ENCODE assay signal across 8 mouse cellular contexts in genomic region chr14:49118381-49118780, GRCm38 (mm10). TPM values are rescaled to one million over a fixed set of nuclear protein-coding genes. Genes with fewer than 3 reads are reported as not detected.
DNase-seq lines count a peak whose midpoint lies in the region; ATAC-seq and TF ChIP-seq lines count a peak whose summit lies in the region.

No protein-coding gene starts in this region.

- no peak for TF ChIP-seq EP300 in CH12.LX (IDR thresholded peaks at IDR 0.05; ENCODE audit: low read length)

- H3K4me1 ChIP-seq in CH12.LX (ENCODE audit: control insufficient read depth in 1 of 2, insufficient read depth in 2 of 2), result peaks cover 0 to 4% of the 10 kb centered on the region in 2 experiments; a peak in 2 of 4 replicates

- no peaks in the 10 kb centered on the region for H3K27me3 ChIP-seq in CH12.LX (replicated peaks)

- ATAC-seq in erythroblast, adult 5-6 weeks (replicated peaks; ENCODE audit: low FRiP score, poor library complexity, severe bottlenecking), result no peak

- TF ChIP-seq RAD21 in CH12.LX (IDR thresholded peaks at IDR 0.05; ENCODE audit: low read depth, low read length), result peak; percentile 76

- no peak overlapping the region; the same call in 1 of the 2 replicates for H3K4me2 ChIP-seq in CH12.LX (ENCODE audit: insufficient read depth, low read depth, poor library complexity, severe bottlenecking)

- H3K4me3 ChIP-seq in CH12.LX (replicated peaks in 1 of 3; ENCODE audit: low read depth in 2 of 3, low read length in 2 of 3, poor library complexity in 1 of 3), result no peak overlapping the region

- no peak overlapping the region for H3K9ac ChIP-seq in CH12.LX (ENCODE audit: insufficient read depth, low read depth)

- in situ Hi-C loops in CH12.LX (cut with MboI; ENCODE audit: low pct_ligation_motif_present, low pct_unique_long_range_greater_than_20kb, low sequenced_read_pairs), result loop anchor here (25.0 kb wide), 2 partner anchors 606 to 731 kb away; no protein-coding TSS in a partner anchor

- TF ChIP-seq CTCF in CH12.LX (conservative IDR thresholded peaks at IDR 0.05 in 1 of 2, IDR thresholded peaks at IDR 0.05 in 1 of 2; ENCODE audit: low read depth in 2 of 2, low read length in 2 of 2), result peak; percentile 63 to 76; a peak in 3 of 4 replicates

- H3K9me3 ChIP-seq in CH12.LX (replicated peaks; ENCODE audit: low read length), result no peaks in the 10 kb centered on the region

- H3K27ac ChIP-seq in CH12.LX (ENCODE audit: insufficient read depth, low read depth), result no peak overlapping the region

- no peaks in the 10 kb centered on the region for H3K36me3 ChIP-seq in CH12.LX (replicated peaks in 1 of 2; ENCODE audit: control insufficient read depth in 1 of 2, insufficient read depth in 1 of 2, low read length in 1 of 2)

- no peaks in the 10 kb centered on the region for H3K79me2 ChIP-seq in CH12.LX (replicated peaks; ENCODE audit: control insufficient read depth, extremely low read depth, insufficient read depth, poor library complexity, severe bottlenecking)

- dilution Hi-C loops in CH12.LX (cut with MboI; ENCODE audit: extremely low pct_ligation_motif_present, extremely low pct_unique_long_range_greater_than_20kb, low sequenced_read_pairs), result no loop called here

- no peak for TF ChIP-seq POLR2A in CH12.LX (IDR thresholded peaks at IDR 0.05; ENCODE audit: low read depth, low read length)

- peak; percentile 52 for DNase-seq in A20 (ENCODE audit: low read depth, low spot score)
- DNase-seq in CH12.LX (ENCODE audit: extremely low read depth), result peak; percentile 47
- peak; percentile 30 for DNase-seq in c-Kit-negative CD71-positive TER-119-positive erythroid progenitor cells, embryonic 14.5 days (ENCODE audit: low read depth, low spot score)
- peak; percentile 6 to 57 for DNase-seq in frontal cortex, postnatal 14 days (ENCODE audit: low spot score in 2 of 2)
- DNase-seq in layer of hippocampus, adult 18-20 months (ENCODE audit: low spot score in 2 of 2), result peak; percentile 37 to 73
- DNase-seq in lung, postnatal 25 days (ENCODE audit: low spot score), result peak; percentile 48
- peak; percentile 52 to 84 for DNase-seq in spleen, postnatal 4 days (ENCODE audit: low spot score in 2 of 2)

TF ChIP-seq in CH12.LX, 34 proteins besides CTCF, POLR2A, EP300 and RAD21:
- TF ChIP-seq TBP (conservative IDR thresholded peaks at IDR 0.05; ENCODE audit: low read depth, low read length), result no peak
- TF ChIP-seq CHD2 (IDR thresholded peaks at IDR 0.05; ENCODE audit: low read length), result no peak
- peak; percentile 63; the same call in 1 of the 2 replicates for TF ChIP-seq ZNF384 (IDR thresholded peaks at IDR 0.05; ENCODE audit: low read depth, low read length)
- TF ChIP-seq SMC3 (IDR thresholded peaks at IDR 0.05; ENCODE audit: low read depth, low read length), result peak; percentile 39

RNA-seq across cellular contexts. Expression of gene Exoc5, which starts 51.9 kb away (rescaled TPM):
- 20.1 and 25.6 TPM in 2 replicates for total RNA-seq in CH12.LX (2012; rRNA removed)
- total RNA-seq in CH12.LX (2014; rRNA removed), result 65.1 and 88.5 TPM in 2 replicates
- polyA plus RNA-seq in CH12.LX (2012; ENCODE audit: insufficient read length, low read depth), result 38.9 and 40.6 TPM in 2 replicates
- 10 to 100 TPM; 50.0 to 51.4 TPM for total RNA-seq in layer of hippocampus, adult 18-20 months (2021)
- 16.1 and 25.0 TPM in 2 replicates for total RNA-seq in erythroblast, adult 5-6 weeks (2015; ENCODE audit: low replicate concordance)
- total RNA-seq in erythroblast, adult 5-6 weeks (2017; ENCODE audit: low replicate concordance), result 26.4 and 26.8 TPM in 2 replicates

RNA-seq across cellular contexts. Expression of gene Ap5m1, which starts 52.5 kb away (rescaled TPM):
- total RNA-seq in CH12.LX (2012; rRNA removed) (12.9 and 13.2 TPM in 2 replicates), CH12.LX (2014; rRNA removed) (29.1 and 30.7 TPM in 2 replicates)
- 11.7 and 12.4 TPM in 2 replicates for polyA plus RNA-seq in CH12.LX (2012; ENCODE audit: insufficient read length, low read depth)
- total RNA-seq in layer of hippocampus, adult 18-20 months (2021), result 10 to 100 TPM; 19.4 to 19.9 TPM
- 18.2 and 20.8 TPM in 2 replicates for total RNA-seq in erythroblast, adult 5-6 weeks (2015; ENCODE audit: low replicate concordance)
- total RNA-seq in erythroblast, adult 5-6 weeks (2017; ENCODE audit: low replicate concordance), result 13.9 and 18.5 TPM in 2 replicates

RNA-seq across cellular contexts. Expression of gene Naa30, which starts 53.6 kb away (rescaled TPM):
- total RNA-seq in CH12.LX (2012; rRNA removed), result 13.5 and 15.2 TPM in 2 replicates
- total RNA-seq in CH12.LX (2014; rRNA removed), result 26.5 and 31.4 TPM in 2 replicates
- 23.5 and 25.6 TPM in 2 replicates for polyA plus RNA-seq in CH12.LX (2012; ENCODE audit: insufficient read length, low read depth)
- total RNA-seq in layer of hippocampus, adult 18-20 months (2021), result 10 to 100 TPM; 35.8 to 36.1 TPM
- total RNA-seq in erythroblast, adult 5-6 weeks (2015; ENCODE audit: low replicate concordance), result 6.9 and 15.6 TPM in 2 replicates
- total RNA-seq in erythroblast, adult 5-6 weeks (2017; ENCODE audit: low replicate concordance), result 8.4 and 13.1 TPM in 2 replicates
